Mouse (Mus musculus) heart, embryonic 14.5 days (tissue): ENCODE results near the gene Gpr132. TPM values are rescaled to one million over a fixed set of nuclear protein-coding genes. Genes with fewer than 3 reads are reported as not detected.

Experiments used
- ATAC-seq: fragments of 200-750 bp; cut with Nextera tagmentation; 2 replicates; pipeline ENCODE4 v1.8.0; 2017; ENCODE audit warnings: low read depth, moderate TSS enrichment; ENCODE audit not compliant: insufficient number of reproducible peaks, insufficient read depth, low FRiP score
- H3K27ac ChIP-seq, 2 experiments: fragments of 200-500 bp in 1 of 2; fragments of 300-500 bp in 1 of 2; sonication (generic) in 1 of 2; replicated peaks in 1 of 2; 2 replicates each; pipeline ENCODE4 v1.5.1; 2012 to 2014; ENCODE audit warnings: low read depth in 2 of 2, low read length in 2 of 2, control low read depth in 1 of 2, mild to moderate bottlenecking in 1 of 2, mixed read lengths in 1 of 2; ENCODE audit not compliant: control insufficient read depth in 1 of 2, insufficient read depth in 1 of 2
- H3K27me3 ChIP-seq: fragments of 300-500 bp; sonication (generic); 2 replicates; pipeline ENCODE4 v1.6.1; 2014; ENCODE audit warnings: mild to moderate bottlenecking, low read length, control low read depth; ENCODE audit not compliant: control insufficient read depth, insufficient read depth
- H3K36me3 ChIP-seq: fragments of 300-500 bp; sonication (generic); 2 replicates; pipeline ENCODE4 v1.6.1; 2014; ENCODE audit warnings: mild to moderate bottlenecking, control low read depth, low read length, mixed read lengths; ENCODE audit not compliant: control insufficient read depth, insufficient read depth
- H3K4me1 ChIP-seq, 2 experiments: fragments of 200-500 bp in 1 of 2; fragments of 300-500 bp in 1 of 2; sonication (generic) in 1 of 2; 2 replicates each; pipeline ENCODE4 v1.6.1; 2012 to 2014; ENCODE audit warnings: low read length in 2 of 2, control low read depth in 1 of 2, mixed read lengths in 1 of 2; ENCODE audit not compliant: control insufficient read depth in 2 of 2, insufficient read depth in 2 of 2
- H3K4me2 ChIP-seq: fragments of 300-500 bp; sonication (generic); 2 replicates; pipeline ENCODE4 v1.6.1; 2014; ENCODE audit warnings: mild to moderate bottlenecking, low read length
- H3K4me3 ChIP-seq, 2 experiments: fragments of 200-500 bp in 1 of 2; fragments of 300-500 bp in 1 of 2; sonication (generic) in 1 of 2; 2 replicates each; pipeline ENCODE4 v1.5.1; 2012 to 2014; ENCODE audit warnings: low read length in 2 of 2, mild to moderate bottlenecking in 2 of 2, control low read depth in 1 of 2, low read depth in 1 of 2, moderate library complexity in 1 of 2; ENCODE audit not compliant: control insufficient read depth in 1 of 2, insufficient read depth in 1 of 2
- H3K9ac ChIP-seq: fragments of 300-500 bp; sonication (generic); 2 replicates; pipeline ENCODE4 v1.6.1; 2014; ENCODE audit warnings: mild to moderate bottlenecking, low read length
- H3K9me3 ChIP-seq: fragments of 300-500 bp; sonication (generic); 2 replicates; pipeline ENCODE4 v1.6.1; 2016; ENCODE audit warnings: low read length, control low read depth; ENCODE audit not compliant: control insufficient read depth
- WGBS: fragments of 180-500 bp; shearing (Covaris S2); extraction: QIAGEN DNeasy Blood & Tissue Kit; methylation state at CpG from one replicate; pipeline ENCODE4 v1.1.7; 2014; 5-methylcytosine and 5-hydroxymethylcytosine counted together
- polyA plus RNA-seq: library from polyadenylated mRNA; unstranded; fragments of >200 nt; fragmentation: Nextera tagmentation; extraction: Ambion mirVana; gene quantifications from 2 replicates; pipeline ENCODE4 v1.2.1, GENCODE M21; 2014

The Gpr132 gene
- polyA plus RNA-seq, 1 experiment from 2014 or later, result 0.08 TPM

DNA sequence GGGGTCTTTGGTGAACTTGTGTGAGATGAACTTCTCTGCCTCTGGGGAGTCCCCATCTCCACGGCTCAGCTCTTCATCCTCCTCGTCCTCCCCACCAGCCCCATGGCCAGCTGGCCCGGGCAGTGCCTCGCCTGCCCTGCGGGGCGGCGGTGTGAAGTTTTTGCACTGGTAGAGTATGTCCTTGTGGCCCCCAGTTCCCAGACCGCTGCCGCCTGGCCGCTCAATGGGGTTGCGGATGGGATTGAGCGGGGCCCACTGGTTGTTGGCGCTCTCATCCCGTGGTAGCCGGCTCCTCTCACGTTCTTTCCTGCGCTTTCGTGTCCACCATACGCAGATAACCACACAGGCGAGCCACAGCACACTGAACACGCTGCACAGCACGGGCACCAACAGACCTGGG lies 41.0 kb upstream of the Gpr132 start:
- H3K27me3 ChIP-seq, result no peaks in the 10 kb centered on the region
- H3K4me3 ChIP-seq, result no peak overlapping the region
- peaks cover 0 to 1% of the 10 kb centered on the region in 2 experiments; a peak in 1 of 4 replicates for H3K4me1 ChIP-seq
- H3K4me2 ChIP-seq, result no peak overlapping the region
- no peak overlapping the region for H3K9ac ChIP-seq
- ATAC-seq, result no peak
- H3K9me3 ChIP-seq, result no peaks in the 10 kb centered on the region
- H3K27ac ChIP-seq, result no peak overlapping the region
- WGBS, result 93% methylated on average over 22 of the region's 22 CpGs
- peaks cover 44% of the 10 kb centered on the region for H3K36me3 ChIP-seq

DNA sequence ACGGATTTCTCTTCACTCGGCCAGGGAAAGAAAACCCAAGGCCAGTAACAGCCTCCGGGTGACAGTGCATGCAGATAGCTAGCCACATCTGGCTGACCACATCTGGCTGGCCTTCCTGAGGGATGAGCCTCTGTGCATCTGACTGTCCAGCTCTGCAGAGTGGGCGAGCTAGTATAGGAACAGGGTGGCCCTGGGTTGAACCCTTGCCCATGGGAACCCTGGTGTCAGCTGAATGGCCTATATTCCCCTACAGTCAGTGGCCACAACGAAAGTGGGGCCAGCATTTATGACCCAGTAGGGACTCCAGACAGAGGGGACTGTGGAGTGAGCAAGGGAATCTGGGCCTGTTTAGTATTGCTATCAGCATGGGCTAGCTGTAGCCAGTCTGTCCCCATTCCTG lies 37.0 kb upstream of the Gpr132 start:
- 83% methylated on average over 5 of the region's 5 CpGs for WGBS
- Histone ChIP-seq H3K36me3 (peaks cover 8% of the 10 kb centered on the region), H3K27ac (no peak overlapping the region), H3K4me2 (no peak overlapping the region), H3K9ac (no peak overlapping the region), H3K4me3 (no peak overlapping the region), H3K4me1 (peaks cover 0 to 5% of the 10 kb centered on the region in 2 experiments; a peak in 1 of 4 replicates), H3K27me3 (no peaks in the 10 kb centered on the region), H3K9me3 (no peaks in the 10 kb centered on the region)
- ATAC-seq, result no peak

DNA sequence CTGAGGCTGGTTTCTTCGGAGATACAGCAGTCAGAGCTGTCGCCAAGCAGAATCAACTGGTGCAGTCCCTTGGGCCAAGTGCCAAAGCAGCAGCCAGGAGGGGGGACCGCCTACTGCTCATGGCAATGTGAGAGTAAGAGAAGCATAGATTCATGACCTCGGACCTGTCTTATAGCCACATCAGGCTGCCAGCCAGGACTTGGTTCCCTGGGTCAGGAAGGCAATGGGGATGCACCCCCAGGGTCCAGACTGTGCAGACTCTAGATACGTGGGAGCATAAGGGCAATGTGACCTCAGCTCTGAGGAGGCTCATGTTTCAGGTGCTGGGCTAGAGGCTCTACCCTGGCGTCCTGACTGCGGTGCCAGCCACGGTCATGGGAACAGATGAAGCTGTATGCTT lies 35.9 kb upstream of the Gpr132 start:
- WGBS, result 48% methylated on average over 8 of the region's 8 CpGs
- no peak overlapping the region for H3K4me2 ChIP-seq
- ATAC-seq, result no peak
- no peak overlapping the region for H3K4me3 ChIP-seq
- no peaks in the 10 kb centered on the region for H3K27me3 ChIP-seq
- peaks cover 3% of the 10 kb centered on the region; the same call in 1 of the 2 replicates for H3K36me3 ChIP-seq
- no peak overlapping the region for H3K27ac ChIP-seq
- H3K4me1 ChIP-seq, result peaks cover 0 to 5% of the 10 kb centered on the region in 2 experiments; a peak in 1 of 4 replicates
- no peaks in the 10 kb centered on the region for H3K9me3 ChIP-seq
- H3K9ac ChIP-seq, result no peak overlapping the region

DNA sequence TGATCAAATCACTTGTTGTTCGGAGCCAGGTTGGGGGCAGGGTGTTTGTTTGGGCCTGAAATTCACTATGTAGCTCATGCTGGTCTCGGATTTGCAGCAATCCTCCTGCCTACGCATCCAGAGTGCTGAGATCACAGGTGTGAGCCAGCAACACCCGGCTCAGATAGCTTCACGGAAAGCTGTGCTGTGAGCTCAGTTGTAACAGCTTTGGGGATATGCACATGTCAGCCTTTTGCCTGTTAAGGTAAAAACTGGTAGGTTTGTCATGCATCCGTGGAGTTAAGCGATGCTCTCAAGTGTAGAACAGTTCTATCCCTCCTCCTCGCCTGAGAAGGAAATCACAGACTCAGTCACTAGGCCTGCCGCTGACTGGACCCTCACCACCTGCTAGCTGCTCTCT lies 32.6 kb upstream of the Gpr132 start:
- Histone ChIP-seq H3K9ac (no peak overlapping the region), H3K4me2 (no peak overlapping the region), H3K36me3 (no peaks in the 10 kb centered on the region), H3K27ac (no peak overlapping the region), H3K27me3 (no peaks in the 10 kb centered on the region), H3K4me1 (peaks cover 5 to 6% of the 10 kb centered on the region in 2 experiments; a peak in 3 of 4 replicates), H3K4me3 (no peak overlapping the region), H3K9me3 (no peaks in the 10 kb centered on the region)
- no peak for ATAC-seq
- 83% methylated on average over 9 of the region's 9 CpGs for WGBS

DNA sequence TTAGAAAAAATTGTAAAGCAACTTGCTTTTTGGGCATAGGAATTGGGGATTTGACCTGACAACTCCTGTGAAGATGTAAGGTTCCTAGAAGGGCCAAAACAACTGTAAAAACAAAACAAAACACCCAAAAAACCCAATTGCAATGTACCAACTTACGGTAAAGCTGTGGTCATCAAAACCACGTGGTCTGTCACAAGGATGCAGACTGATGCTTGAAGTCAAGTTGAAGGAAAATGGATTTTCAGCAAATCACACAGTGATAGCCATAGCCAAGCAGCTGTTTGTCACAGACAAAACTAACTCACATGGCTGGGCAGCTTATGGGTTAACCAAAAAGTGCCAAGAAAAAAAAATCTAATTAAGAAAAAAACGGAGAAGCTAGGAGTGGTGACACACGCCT lies 30.9 kb upstream of the Gpr132 start:
- Histone ChIP-seq H3K27ac (no peak overlapping the region), H3K4me1 (peaks cover 10 to 12% of the 10 kb centered on the region in 2 experiments), H3K36me3 (no peaks in the 10 kb centered on the region), H3K9ac (no peak overlapping the region), H3K9me3 (no peaks in the 10 kb centered on the region), H3K4me2 (no peak overlapping the region), H3K4me3 (no peak overlapping the region), H3K27me3 (peaks cover 4% of the 10 kb centered on the region; the same call in 1 of the 2 replicates)
- WGBS, result 69% methylated on average over 4 of the region's 4 CpGs
- ATAC-seq, result no peak

DNA sequence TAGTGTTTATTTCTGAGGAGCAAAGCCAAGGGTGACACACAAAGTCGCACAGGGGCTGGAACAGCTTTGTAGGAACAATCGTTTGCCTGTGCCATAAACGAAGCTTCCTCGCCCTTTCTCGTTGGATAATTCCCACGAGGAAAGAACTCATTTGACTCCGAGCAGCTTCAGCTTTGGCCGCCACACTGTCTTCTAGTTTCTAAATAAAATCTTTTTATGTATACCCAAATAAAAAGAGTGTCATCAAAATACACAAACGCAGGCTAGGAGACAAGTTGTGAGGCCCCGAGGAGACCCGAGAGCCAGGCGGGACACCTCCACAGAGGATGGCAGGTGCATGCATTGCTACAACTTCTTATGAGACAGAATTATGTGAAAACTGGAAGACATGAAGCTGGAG lies 30.3 kb upstream of the Gpr132 start:
- Histone ChIP-seq H3K36me3 (no peaks in the 10 kb centered on the region), H3K27me3 (peaks cover 5% of the 10 kb centered on the region; the same call in 1 of the 2 replicates), H3K27ac (no peak overlapping the region), H3K9me3 (no peaks in the 10 kb centered on the region), H3K4me1 (peaks cover 7 to 12% of the 10 kb centered on the region in 2 experiments), H3K4me3 (no peak overlapping the region), H3K9ac (no peak overlapping the region), H3K4me2 (no peak overlapping the region)
- no peak for ATAC-seq
- WGBS, result 69% methylated on average over 12 of the region's 12 CpGs

DNA sequence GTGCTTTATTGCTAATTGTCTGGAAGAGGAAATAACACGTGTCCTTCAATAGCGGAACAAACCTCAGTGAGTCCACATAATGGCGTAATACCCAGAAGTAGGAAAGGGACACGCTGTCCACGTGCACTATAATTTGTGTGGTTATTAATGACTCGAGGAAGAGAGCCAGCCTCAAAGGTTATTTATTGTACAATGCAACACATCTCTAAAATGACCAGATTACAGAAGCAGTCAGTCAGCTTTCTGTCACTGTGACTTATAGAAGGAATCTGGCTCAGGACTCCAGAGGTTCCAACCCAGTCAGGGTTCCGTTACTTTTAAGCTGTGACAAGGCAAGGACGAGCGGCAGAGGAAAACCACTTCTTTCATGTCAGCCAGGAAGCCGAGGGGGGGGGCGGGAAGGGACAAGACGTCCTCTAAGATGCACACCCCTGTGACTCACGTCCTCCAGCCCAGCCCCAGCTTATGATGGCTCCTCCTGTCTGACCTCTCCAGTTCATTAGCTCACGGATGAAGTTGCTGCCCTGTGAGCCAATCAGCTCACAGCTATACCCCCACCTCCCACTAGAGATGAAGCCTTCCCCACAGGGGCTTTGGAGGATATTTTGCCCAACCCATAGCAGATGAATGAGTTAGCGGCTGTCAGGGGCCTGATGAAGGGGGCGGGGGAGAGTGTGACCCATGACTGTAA lies 29.6 kb upstream of the Gpr132 start:
- Histone ChIP-seq H3K4me3 (no peak overlapping the region), H3K9ac (no peak overlapping the region), H3K36me3 (no peaks in the 10 kb centered on the region), H3K4me2 (peak overlapping the region; percentile 34), H3K4me1 (peaks cover 7 to 12% of the 10 kb centered on the region in 2 experiments), H3K9me3 (no peaks in the 10 kb centered on the region), H3K27ac (no peak overlapping the region), H3K27me3 (peaks cover 5% of the 10 kb centered on the region; the same call in 1 of the 2 replicates)
- peak; percentile 68 for ATAC-seq
- 35% methylated on average over 16 of the region's 16 CpGs for WGBS
